Mouse (Mus musculus): Measurements from ENCODE around the gene Sycp3.

DNA sequence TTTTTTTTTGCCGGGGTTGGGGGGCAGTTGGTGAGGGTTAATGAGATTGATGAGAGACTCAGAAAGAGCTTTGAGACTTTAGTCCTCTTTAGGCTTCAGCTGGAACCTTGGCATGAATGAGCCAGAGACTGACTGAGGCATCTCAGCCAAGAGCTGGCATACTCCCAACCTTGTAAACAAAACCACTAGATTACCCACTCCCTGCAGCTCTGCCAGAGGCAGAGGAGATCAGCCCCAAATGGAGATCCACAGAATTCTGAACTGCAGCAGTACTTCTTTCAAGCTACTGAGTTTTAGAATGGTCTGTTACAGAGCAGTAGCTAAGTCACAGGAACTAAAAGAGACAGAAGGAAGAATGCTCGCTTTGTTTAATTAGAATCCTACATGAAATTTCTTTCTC lies 8.1 kb upstream of the Sycp3 start:
- TF ChIP-seq CTCF (IDR thresholded peaks at IDR 0.05; ENCODE audit: extremely low read depth, insufficient read depth, insufficient read length, insufficient replicate concordance) (no peak), POLR2A (IDR thresholded peaks at IDR 0.05; ENCODE audit: low read depth, low read length) (no peak)

All from spleen, adult 2 months (tissue).